ENCODE assay signal across 9 mouse cellular contexts in genomic region chr2:158030007-158030406, GRCm38 (mm10). TPM values are rescaled to one million over a fixed set of nuclear protein-coding genes. Genes with fewer than 3 reads are reported as not detected.
A peak's percentile ranks its signal among the peaks of the same experiment; 100 is the strongest.
DNase-seq lines count a peak whose midpoint lies in the region; ATAC-seq lines count a peak whose summit lies in the region.
"Had no signal": no experiment of that assay in that cellular context is flagged by ENCODE, and none has a peak within 500 bp of the region (broad histone marks: within the 10 kb centered on the region; RNA-seq: fewer than 3 reads in every experiment).

No protein-coding gene starts in this region.

- no peak for DNase-seq in liver, embryonic 11.5 days (ENCODE audit: low spot score)
- no peak for DNase-seq in liver
- DNase-seq in embryonic facial prominence, embryonic 14.5 days (ENCODE audit: low spot score), result no peak
- no peak for DNase-seq in gastrocnemius, postnatal 14 days
- no peak for DNase-seq in spleen, adult 18-20 months
- no peak for DNase-seq in thymus, postnatal 25 days
- DNase-seq: kidney, adult 18-20 months had no signal

- peaks cover 35% of the 10 kb centered on the region for H3K4me1 ChIP-seq in liver, embryonic 11.5 days (replicated peaks; ENCODE audit: control insufficient read depth, insufficient read depth, low read length)
- peaks cover 18% of the 10 kb centered on the region for H3K4me1 ChIP-seq in embryonic facial prominence, embryonic 14.5 days (ENCODE audit: control insufficient read depth, insufficient read depth, low read length)
- H3K4me1 ChIP-seq in intestine, embryonic 15.5 days (replicated peaks), result peaks cover 20% of the 10 kb centered on the region
- peaks cover 32% of the 10 kb centered on the region for H3K4me1 ChIP-seq in neural tube, embryonic 12.5 days

- H3K9me3 ChIP-seq in liver, embryonic 11.5 days (ENCODE audit: control insufficient read depth, low read length), result no peaks in the 10 kb centered on the region
- H3K9me3 ChIP-seq in embryonic facial prominence, embryonic 14.5 days (ENCODE audit: control insufficient read depth, low read length), result no peaks in the 10 kb centered on the region
- no peaks in the 10 kb centered on the region for H3K9me3 ChIP-seq in intestine, embryonic 15.5 days
- no peaks in the 10 kb centered on the region for H3K9me3 ChIP-seq in neural tube, embryonic 12.5 days

- H3K27ac ChIP-seq in liver, embryonic 11.5 days (ENCODE audit: low read depth, low read length), result no peak overlapping the region
- H3K27ac ChIP-seq in embryonic facial prominence, embryonic 14.5 days (replicated peaks; ENCODE audit: low read depth, low read length), result no peak overlapping the region
- H3K27ac ChIP-seq in intestine, embryonic 15.5 days, result no peak overlapping the region
- H3K27ac ChIP-seq in neural tube, embryonic 12.5 days, result no peak overlapping the region

- H3K36me3 ChIP-seq in liver, embryonic 11.5 days (ENCODE audit: control insufficient read depth, insufficient read depth, low read length), result no peaks in the 10 kb centered on the region
- H3K36me3 ChIP-seq in embryonic facial prominence, embryonic 14.5 days (ENCODE audit: control insufficient read depth, insufficient read depth, low read length), result 0 out of 2 replicates have a peak, but pooled peaks cover 8% of the 10 kb centered on the region
- H3K36me3 ChIP-seq in intestine, embryonic 15.5 days, result no peaks in the 10 kb centered on the region
- H3K36me3 ChIP-seq in neural tube, embryonic 12.5 days, result no peaks in the 10 kb centered on the region

- ATAC-seq in liver, embryonic 11.5 days (replicated peaks; ENCODE audit: low FRiP score), result no peak
- ATAC-seq in embryonic facial prominence, embryonic 14.5 days (ENCODE audit: low read depth), result no peak
- ATAC-seq in intestine, embryonic 15.5 days, result no peak
- no peak for ATAC-seq in neural tube, embryonic 12.5 days (ENCODE audit: low FRiP score, low read depth)

- H3K4me3 ChIP-seq in liver, embryonic 11.5 days (ENCODE audit: low read depth, low read length), result peak overlapping the region; percentile 98
- peak overlapping the region; percentile 95 for H3K4me3 ChIP-seq in embryonic facial prominence, embryonic 14.5 days (ENCODE audit: low read depth, low read length)
- H3K4me3 ChIP-seq in intestine, embryonic 15.5 days (replicated peaks), result peak overlapping the region; percentile 90
- H3K4me3 ChIP-seq in neural tube, embryonic 12.5 days, result no peak overlapping the region; the same call in 1 of the 2 replicates

- intact Hi-C loops in gastrocnemius, postnatal 14 days (cut with DNase I; ENCODE audit: low total_unique reads), result no loop called here

- H3K4me2 ChIP-seq in liver, embryonic 11.5 days, result peak overlapping the region; percentile 81
- H3K4me2 ChIP-seq in embryonic facial prominence, embryonic 14.5 days (ENCODE audit: low read depth, low read length), result peak overlapping the region; percentile 81
- H3K4me2 ChIP-seq in intestine, embryonic 15.5 days (replicated peaks), result peak overlapping the region; percentile 66
- peak overlapping the region; percentile 88 for H3K4me2 ChIP-seq in neural tube, embryonic 12.5 days (replicated peaks)

- 71% methylated on average over 7 of the region's 7 CpGs for WGBS in liver, embryonic 11.5 days
- 83% methylated on average over 7 of the region's 7 CpGs for WGBS in embryonic facial prominence, embryonic 14.5 days
- WGBS in intestine, embryonic 15.5 days, result 70% methylated on average over 7 of the region's 7 CpGs
- WGBS in neural tube, embryonic 12.5 days, result 90% methylated on average over 7 of the region's 7 CpGs

- peak overlapping the region; percentile 97 for H3K9ac ChIP-seq in liver, embryonic 11.5 days (ENCODE audit: low read depth, low read length)
- H3K9ac ChIP-seq in embryonic facial prominence, embryonic 14.5 days (ENCODE audit: low read depth, low read length), result peak overlapping the region; percentile 93
- H3K9ac ChIP-seq in intestine, embryonic 15.5 days, result peak overlapping the region; percentile 90; the same call in 1 of the 2 replicates
- H3K9ac ChIP-seq in neural tube, embryonic 12.5 days, result peak overlapping the region; percentile 91; the same call in 1 of the 2 replicates

- no peaks in the 10 kb centered on the region for H3K27me3 ChIP-seq in liver, embryonic 11.5 days (replicated peaks; ENCODE audit: control insufficient read depth, insufficient read depth, low read length)
- no peaks in the 10 kb centered on the region for H3K27me3 ChIP-seq in embryonic facial prominence, embryonic 14.5 days (replicated peaks; ENCODE audit: control insufficient read depth, insufficient read depth, low read length)
- H3K27me3 ChIP-seq in intestine, embryonic 15.5 days (replicated peaks), result no peaks in the 10 kb centered on the region
- no peaks in the 10 kb centered on the region for H3K27me3 ChIP-seq in neural tube, embryonic 12.5 days (replicated peaks)

RNA-seq across cellular contexts. Expression of gene Rprd1b, which starts 1.7 kb away (rescaled TPM):
- polyA plus RNA-seq in liver, embryonic 11.5 days (2014; fragmentation: Nextera tagmentation; extraction: Ambion mirVana), result 48.2 and 52.5 TPM in 2 replicates
- polyA plus RNA-seq in embryonic facial prominence, embryonic 14.5 days (2014; fragmentation: Nextera tagmentation; extraction: Ambion mirVana), result 32.8 and 37.5 TPM in 2 replicates
- 40.3 and 40.7 TPM in 2 replicates for polyA plus RNA-seq in intestine, embryonic 15.5 days (2015; fragmentation: Nextera tagmentation; extraction: Ambion mirVana)
- polyA plus RNA-seq in neural tube, embryonic 12.5 days (2016; fragmentation: Nextera tagmentation; extraction: Ambion mirVana), result 45.5 and 48.7 TPM in 2 replicates
- 10 to 100 TPM; 24.8 to 28.9 TPM for total RNA-seq in gastrocnemius, postnatal 14 days (2021)

RNA-seq across cellular contexts. Expression of gene Tti1, which starts 1.8 kb away (rescaled TPM):
- polyA plus RNA-seq in liver, embryonic 11.5 days (2014; fragmentation: Nextera tagmentation; extraction: Ambion mirVana), result 30.2 and 34.3 TPM in 2 replicates
- 17.0 and 22.0 TPM in 2 replicates for polyA plus RNA-seq in embryonic facial prominence, embryonic 14.5 days (2014; fragmentation: Nextera tagmentation; extraction: Ambion mirVana)
- polyA plus RNA-seq in intestine, embryonic 15.5 days (2015; fragmentation: Nextera tagmentation; extraction: Ambion mirVana), result 20.8 and 21.3 TPM in 2 replicates
- polyA plus RNA-seq in neural tube, embryonic 12.5 days (2016; fragmentation: Nextera tagmentation; extraction: Ambion mirVana), result 23.0 and 23.8 TPM in 2 replicates
- total RNA-seq in gastrocnemius, postnatal 14 days (2021), result 10 to 100 TPM; 13.0 to 14.6 TPM
